Mouse (Mus musculus): ENCODE results near the gene Dcpp3. TPM values are rescaled to one million over a fixed set of nuclear protein-coding genes. Genes with fewer than 3 reads are reported as not detected.
"Not testable (repeated sequence)": the region's sequence is repeated elsewhere in the genome, so short reads cannot be mapped to it uniquely, and the experiment has no call there.

Gene Dcpp3
- polyA plus RNA-seq, 1 experiment from 2014 or later = not detected

DNA sequence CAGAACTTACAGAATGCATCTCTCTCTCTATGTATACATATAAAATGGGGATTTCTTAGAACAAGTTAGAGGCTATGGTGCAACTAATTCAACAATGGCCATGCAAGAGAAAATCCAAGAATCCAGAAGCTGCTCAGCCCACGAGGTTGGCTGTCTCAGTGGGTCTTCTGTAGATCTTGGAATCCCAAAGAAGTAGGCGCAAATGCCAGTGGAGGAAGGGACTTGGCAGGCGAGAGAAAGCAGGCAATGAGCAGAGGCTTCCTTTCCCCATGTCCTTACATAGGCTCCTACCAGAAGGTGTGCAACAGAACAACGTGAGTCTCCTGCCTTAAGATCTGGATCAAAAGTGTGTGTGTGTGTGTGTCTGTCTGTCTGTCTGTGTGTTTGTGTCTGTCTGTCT lies 30.2 kb downstream of the Dcpp3 start:
- H3K4me1 ChIP-seq (replicated peaks); H3K4me3 ChIP-seq (replicated peaks); H3K36me3 ChIP-seq; H3K9ac ChIP-seq (replicated peaks); ATAC-seq (ENCODE audit: insufficient number of reproducible peaks, insufficient read depth, low FRiP score, low TSS enrichment, low read depth); H3K27me3 ChIP-seq; H3K27ac ChIP-seq; H3K9me3 ChIP-seq; H3K4me2 ChIP-seq: not testable (repeated sequence)
- WGBS = 85% methylated on average over 4 of the region's 4 CpGs

DNA sequence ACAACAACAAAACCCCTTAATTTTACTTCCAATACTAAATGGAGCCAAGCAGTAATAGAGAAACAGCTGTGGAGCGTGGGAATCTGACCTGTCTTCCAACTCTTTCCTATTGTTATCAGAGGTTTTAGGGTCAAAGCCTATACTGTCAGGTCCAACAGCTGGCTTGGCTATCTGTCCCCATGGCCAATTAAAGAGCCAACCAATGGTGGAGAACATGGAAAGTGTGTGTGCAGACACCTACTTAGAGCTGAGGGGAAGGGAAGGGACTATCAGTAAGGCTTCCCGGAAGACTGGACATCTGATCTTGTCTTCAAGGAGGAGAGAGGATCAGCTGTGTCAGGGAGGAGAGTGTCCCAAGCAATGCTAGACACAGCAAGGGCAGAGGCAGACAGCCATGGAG lies 31.8 kb downstream of the Dcpp3 start:
- 88% methylated on average over 2 of the region's 2 CpGs for WGBS

DNA sequence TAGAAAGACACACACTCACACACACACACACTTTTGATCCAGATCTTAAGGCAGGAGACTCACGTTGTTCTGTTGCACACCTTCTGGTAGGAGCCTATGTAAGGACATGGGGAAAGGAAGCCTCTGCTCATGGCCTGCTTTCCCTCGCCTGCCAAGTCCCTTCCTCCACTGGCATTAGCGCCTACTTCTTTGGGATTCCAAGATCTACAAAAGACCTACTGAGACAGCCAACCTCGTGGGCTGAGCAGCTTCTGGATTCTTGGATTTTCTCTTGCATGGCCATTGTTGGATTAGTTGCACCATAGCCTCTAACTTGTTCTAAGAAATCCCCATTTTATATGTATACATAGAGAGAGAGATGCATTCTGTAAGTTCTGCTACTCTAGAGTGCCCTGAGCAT lies 33.6 kb downstream of the Dcpp3 start:
- not testable (repeated sequence) for H3K4me3 ChIP-seq (replicated peaks); ATAC-seq (ENCODE audit: insufficient number of reproducible peaks, insufficient read depth, low FRiP score, low TSS enrichment, low read depth); H3K9ac ChIP-seq (replicated peaks); H3K4me1 ChIP-seq (replicated peaks); H3K27me3 ChIP-seq; H3K4me2 ChIP-seq; H3K27ac ChIP-seq; H3K9me3 ChIP-seq; H3K36me3 ChIP-seq
- WGBS = 63% methylated on average over 4 of the region's 4 CpGs

More for the DNA sequence above, 31.8 kb downstream of the Dcpp3 start:
- Histone ChIP-seq H3K27ac (no peak overlapping the region), H3K36me3 (no peaks in the 10 kb centered on the region), H3K4me3 (replicated peaks) (no peak overlapping the region), H3K9ac (replicated peaks) (no peak overlapping the region), H3K4me1 (replicated peaks) (no peaks in the 10 kb centered on the region), H3K27me3 (no peaks in the 10 kb centered on the region), H3K9me3 (no peaks in the 10 kb centered on the region), H3K4me2 (no peak overlapping the region)
- no peak for ATAC-seq (ENCODE audit: insufficient number of reproducible peaks, insufficient read depth, low FRiP score, low TSS enrichment, low read depth)

DNA sequence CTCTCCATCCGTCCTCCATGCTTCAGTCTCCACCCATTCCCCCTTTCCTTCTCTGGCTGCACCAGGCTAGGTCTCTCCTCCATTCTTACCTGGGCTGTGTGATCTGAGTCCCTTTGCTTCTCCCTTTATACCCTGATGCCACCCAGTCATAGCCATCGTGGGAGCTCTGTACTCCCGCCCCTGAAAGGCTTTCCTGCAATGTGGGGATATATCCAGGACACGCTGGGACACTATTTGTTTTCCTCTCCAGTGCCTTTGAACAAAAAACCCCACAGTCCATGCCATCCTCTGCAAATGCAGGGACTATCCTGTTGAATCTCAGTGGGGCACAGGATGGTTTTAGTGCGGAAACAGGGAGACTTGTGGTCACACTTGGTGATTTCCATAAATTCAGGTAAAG lies 37.9 kb downstream of the Dcpp3 start, which contains the start of gene Sbpl:
TSS of gene Sbpl (minus strand) at position 101 of the 400 bp plus-strand sequence.
- H3K9ac ChIP-seq (replicated peaks) = no peak within 1 kb of the TSS
- no peaks in the 10 kb centered on the region for H3K27me3 ChIP-seq
- H3K9me3 ChIP-seq = no peaks in the 10 kb centered on the region
- H3K4me2 ChIP-seq = no peak within 1 kb of the TSS
- WGBS = 76% methylated on average over 5 of the region's 5 CpGs
- no peak for ATAC-seq (ENCODE audit: insufficient number of reproducible peaks, insufficient read depth, low FRiP score, low TSS enrichment, low read depth)
- no peak within 1 kb of the TSS for H3K27ac ChIP-seq
- H3K36me3 ChIP-seq = no peaks in the 10 kb centered on the region
- no peaks in the 10 kb centered on the region for H3K4me1 ChIP-seq (replicated peaks)
- H3K4me3 ChIP-seq (replicated peaks) = no peak within 1 kb of the TSS

DNA sequence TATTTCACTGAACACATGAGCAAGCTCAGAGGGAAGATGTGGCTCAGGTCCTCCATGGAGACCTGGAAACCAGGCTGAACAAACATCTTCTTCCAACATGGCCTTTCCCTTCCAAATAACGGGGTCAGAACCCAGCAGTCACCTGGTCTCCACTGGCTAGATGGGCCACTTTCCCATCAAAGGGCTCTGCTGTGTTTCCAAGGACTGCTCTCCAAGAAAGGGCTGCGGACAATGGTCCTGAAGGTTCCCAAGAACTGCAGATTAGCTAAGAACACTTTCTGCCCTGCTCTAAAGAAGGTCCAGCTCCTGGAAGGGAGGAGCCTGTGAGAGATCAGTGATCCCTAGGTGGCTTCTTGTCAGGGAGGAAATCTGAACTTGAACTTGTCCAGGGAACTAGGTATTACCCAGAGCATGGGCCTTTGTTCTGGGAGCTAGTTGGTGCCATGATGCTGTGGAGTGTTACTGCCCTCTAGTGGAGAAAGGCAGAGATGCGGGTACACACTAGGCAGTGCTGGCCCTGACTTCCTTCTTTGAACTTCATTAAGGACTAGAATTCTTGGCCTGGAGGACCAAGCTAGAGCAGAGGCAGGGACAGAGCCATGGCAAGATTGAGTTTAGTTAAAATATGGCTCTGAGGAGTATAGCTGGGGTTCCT lies 43.0 kb downstream of the Dcpp3 start:
- H3K36me3 ChIP-seq = no peaks in the 10 kb centered on the region
- WGBS = 40% methylated on average over 3 of the region's 3 CpGs
- ATAC-seq (ENCODE audit: insufficient number of reproducible peaks, insufficient read depth, low FRiP score, low TSS enrichment, low read depth) = peak; percentile 91
- no peaks in the 10 kb centered on the region for H3K27me3 ChIP-seq
- no peak overlapping the region for H3K4me2 ChIP-seq
- no peaks in the 10 kb centered on the region for H3K9me3 ChIP-seq
- H3K4me1 ChIP-seq (replicated peaks) = no peaks in the 10 kb centered on the region
- H3K9ac ChIP-seq (replicated peaks) = no peak overlapping the region
- no peak overlapping the region for H3K4me3 ChIP-seq (replicated peaks)
- peak overlapping the region; percentile 5; the same call in 1 of the 2 replicates for H3K27ac ChIP-seq

DNA sequence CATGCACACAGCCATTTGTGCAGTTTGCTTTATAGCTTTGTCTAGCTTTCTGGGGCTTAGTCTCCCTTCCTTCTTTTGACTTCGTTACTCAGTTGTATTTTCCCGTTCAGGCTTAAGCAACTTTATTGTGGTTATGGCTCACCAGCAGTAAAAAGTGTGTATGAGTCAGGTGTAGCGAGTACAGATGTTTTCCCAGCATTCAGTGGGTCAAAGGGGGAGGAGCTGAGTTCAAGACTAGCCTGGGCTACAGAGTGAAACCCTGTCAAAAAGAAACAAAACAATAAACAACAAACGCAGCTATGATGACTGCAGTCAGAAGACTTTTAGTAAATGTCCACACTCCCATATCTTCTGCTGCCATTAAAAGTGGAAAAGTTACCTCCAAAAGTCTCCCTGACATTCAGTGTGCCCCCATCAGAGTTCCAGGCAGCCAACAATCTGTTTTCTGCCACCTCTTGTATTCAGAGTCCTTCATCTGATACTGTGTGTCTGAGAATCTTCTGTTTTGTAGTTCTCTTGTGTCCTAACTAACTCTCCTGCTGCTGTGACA lies 44.4 kb downstream of the Dcpp3 start:
- Histone ChIP-seq H3K4me2 (no peak overlapping the region), H3K27ac (no peak overlapping the region)
- 66% methylated on average over 4 of the region's 4 CpGs for WGBS

DNA sequence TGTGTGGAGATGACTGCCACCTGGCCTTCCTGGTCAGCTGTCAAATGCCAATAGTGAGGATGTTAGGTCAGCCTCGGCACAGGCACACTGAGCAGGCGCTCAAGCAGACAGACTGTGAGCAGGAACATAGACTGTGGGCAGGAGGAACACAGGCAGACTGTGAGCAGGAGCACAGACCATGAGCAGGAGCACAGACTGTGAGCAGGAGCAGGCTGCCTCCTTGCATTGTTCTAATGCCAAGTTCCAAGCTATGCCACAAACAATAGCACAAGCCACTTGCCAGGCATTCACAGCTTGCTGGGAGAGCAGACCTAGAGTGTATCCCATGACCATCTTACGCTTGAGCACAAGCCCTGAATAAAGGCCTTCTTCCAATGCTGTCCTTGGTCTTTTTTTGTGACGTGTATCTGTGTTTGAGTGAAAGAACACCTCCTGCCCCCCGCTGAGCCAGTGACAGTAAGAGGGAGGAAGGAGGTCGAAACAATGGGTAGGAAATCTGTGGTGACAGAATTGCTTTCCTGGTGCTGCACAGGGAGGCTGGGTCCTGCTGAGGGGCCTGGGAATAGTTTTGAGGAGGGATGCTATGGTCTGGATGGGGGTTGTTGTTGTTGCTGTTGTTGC lies 48.7 kb downstream of the Dcpp3 start:
- no peaks in the 10 kb centered on the region for H3K36me3 ChIP-seq
- no peak overlapping the region for H3K27ac ChIP-seq
- no peak overlapping the region for H3K4me2 ChIP-seq
- WGBS = 49% methylated on average over 6 of the region's 6 CpGs
- no peak for ATAC-seq (ENCODE audit: insufficient number of reproducible peaks, insufficient read depth, low FRiP score, low TSS enrichment, low read depth)
- no peaks in the 10 kb centered on the region for H3K27me3 ChIP-seq
- H3K9ac ChIP-seq (replicated peaks) = no peak overlapping the region
- no peak overlapping the region for H3K4me3 ChIP-seq (replicated peaks)
- H3K9me3 ChIP-seq = no peaks in the 10 kb centered on the region
- H3K4me1 ChIP-seq (replicated peaks) = no peaks in the 10 kb centered on the region

More for the DNA sequence above, 44.4 kb downstream of the Dcpp3 start:
- Histone ChIP-seq H3K36me3 (no peaks in the 10 kb centered on the region), H3K9ac (replicated peaks) (no peak overlapping the region), H3K27me3 (no peaks in the 10 kb centered on the region), H3K9me3 (no peaks in the 10 kb centered on the region), H3K4me1 (replicated peaks) (no peaks in the 10 kb centered on the region), H3K4me3 (replicated peaks) (no peak overlapping the region)
- no peak for ATAC-seq (ENCODE audit: insufficient number of reproducible peaks, insufficient read depth, low FRiP score, low TSS enrichment, low read depth)

DNA sequence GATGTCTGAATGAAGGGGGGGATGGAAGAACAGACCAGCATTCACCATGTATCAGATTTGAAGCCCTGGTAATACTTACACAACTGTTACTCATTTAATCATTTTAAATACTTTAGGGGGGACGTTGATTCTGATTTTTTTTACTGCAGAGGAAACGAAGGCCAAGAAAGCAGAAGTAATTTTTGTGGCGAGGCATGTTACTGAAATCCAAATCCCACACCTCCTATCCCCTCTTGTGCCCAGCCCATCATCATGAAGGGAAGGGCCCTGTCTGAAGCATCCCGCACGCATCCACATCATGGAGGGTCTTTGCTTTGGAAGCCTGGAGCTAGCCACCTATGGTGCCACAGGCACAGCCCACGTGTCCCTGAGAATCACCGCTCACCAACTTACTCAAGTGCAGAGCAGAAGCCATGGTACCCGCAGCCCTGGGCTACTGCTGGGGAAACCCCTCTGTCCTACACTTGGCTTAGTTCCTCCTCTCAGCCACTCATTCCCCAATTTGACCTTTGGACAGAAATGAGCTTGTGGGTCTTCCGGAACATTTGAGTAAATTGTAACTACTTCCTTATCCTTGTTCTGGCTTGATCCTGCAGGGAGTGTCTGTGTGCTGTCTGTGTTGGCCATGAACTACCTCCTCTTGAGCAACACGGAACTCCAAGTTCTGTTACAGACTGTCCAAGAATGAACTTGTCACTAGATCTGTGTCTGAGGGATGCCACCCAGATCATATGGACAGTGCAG lies 49.6 kb downstream of the Dcpp3 start:
- Histone ChIP-seq H3K4me2 (no peak overlapping the region), H3K4me1 (replicated peaks) (no peaks in the 10 kb centered on the region), H3K36me3 (no peaks in the 10 kb centered on the region), H3K27me3 (no peaks in the 10 kb centered on the region), H3K9me3 (no peaks in the 10 kb centered on the region), H3K4me3 (replicated peaks) (no peak overlapping the region), H3K9ac (replicated peaks) (no peak overlapping the region), H3K27ac (no peak overlapping the region)
- no peak for ATAC-seq (ENCODE audit: insufficient number of reproducible peaks, insufficient read depth, low FRiP score, low TSS enrichment, low read depth)
- 81% methylated on average over 10 of the region's 10 CpGs for WGBS

DNA sequence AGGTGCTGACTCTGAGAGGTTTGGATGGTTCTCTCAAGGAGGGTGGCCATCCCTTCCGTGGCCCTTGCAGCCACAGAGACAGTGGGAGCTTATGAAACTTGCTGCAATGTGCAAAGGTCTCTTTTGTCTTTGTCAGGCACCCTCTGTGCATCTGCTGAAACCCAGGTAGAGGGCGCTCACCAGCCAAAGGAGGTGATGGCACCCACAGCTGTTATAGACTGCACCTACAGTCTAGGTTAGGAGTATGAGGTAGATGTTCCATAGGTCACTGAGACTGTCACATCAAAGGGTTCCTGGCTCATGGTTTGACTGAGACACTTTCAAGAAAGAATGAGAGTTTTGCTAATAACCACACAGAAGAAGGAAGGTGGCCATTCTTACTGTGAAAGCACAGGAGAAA lies 51.5 kb downstream of the Dcpp3 start:
- H3K36me3 ChIP-seq = no peaks in the 10 kb centered on the region
- no peaks in the 10 kb centered on the region for H3K9me3 ChIP-seq
- no peak overlapping the region for H3K4me3 ChIP-seq (replicated peaks)
- no peaks in the 10 kb centered on the region for H3K4me1 ChIP-seq (replicated peaks)
- WGBS = 59% methylated on average over 2 of the region's 2 CpGs
- ATAC-seq (ENCODE audit: insufficient number of reproducible peaks, insufficient read depth, low FRiP score, low TSS enrichment, low read depth) = no peak
- H3K4me2 ChIP-seq = no peak overlapping the region
- no peak overlapping the region for H3K9ac ChIP-seq (replicated peaks)
- no peak overlapping the region for H3K27ac ChIP-seq
- no peaks in the 10 kb centered on the region for H3K27me3 ChIP-seq
